Mouse (Mus musculus): ENCODE measurements around the gene Cyp4f13.
A peak's percentile ranks its signal among the peaks of the same experiment; 100 is the strongest.

GRCm38 (mm10) chr17:32951441-32951840 lies 4.2 kb upstream of the Cyp4f13 start:
- TF ChIP-seq CTCF (IDR thresholded peaks at IDR 0.05; ENCODE audit: low read depth, low read length) = peak; percentile 97
- TF ChIP-seq POLR2A (IDR thresholded peaks at IDR 0.05; ENCODE audit: extremely low read depth, insufficient read depth, low read length) = no peak

All from liver, adult 2 months (tissue).